Mouse (Mus musculus): ENCODE data around the gene Zmat5. TPM values are rescaled to one million over a fixed set of nuclear protein-coding genes. Genes with fewer than 3 reads are reported as not detected.

Zmat5 gene
- polyA plus RNA-seq, 1 experiment from 2014 or later = 60.7 TPM

Other genes starting within 250 kb of the Zmat5 start
- 23.9 and 26.6 TPM in 2 replicates for gene Mtmr3, start 109.8 kb upstream of the Zmat5 start, polyA plus RNA-seq (2015; fragmentation: Nextera tagmentation; extraction: Ambion mirVana)
- gene Gm11032, start 84.6 kb upstream of the Zmat5 start, polyA plus RNA-seq (2015; fragmentation: Nextera tagmentation; extraction: Ambion mirVana) = not detected in 2 replicates
- gene Ascc2, start 66.9 kb upstream of the Zmat5 start, polyA plus RNA-seq (2015; fragmentation: Nextera tagmentation; extraction: Ambion mirVana) = 32.2 and 32.8 TPM in 2 replicates
- gene Uqcr10, start 336 bp upstream of the Zmat5 start, polyA plus RNA-seq (2015; fragmentation: Nextera tagmentation; extraction: Ambion mirVana) = 636 and 690 TPM in 2 replicates
- 0.05 and 0.11 TPM in 2 replicates for gene Cabp7, start 42.1 kb downstream of the Zmat5 start, polyA plus RNA-seq (2015; fragmentation: Nextera tagmentation; extraction: Ambion mirVana)
- 44.6 and 47.3 TPM in 2 replicates for gene Nf2, start 144.9 kb downstream of the Zmat5 start, polyA plus RNA-seq (2015; fragmentation: Nextera tagmentation; extraction: Ambion mirVana)
- gene Nipsnap1, start 169.3 kb downstream of the Zmat5 start, polyA plus RNA-seq (2015; fragmentation: Nextera tagmentation; extraction: Ambion mirVana) = 37.8 and 42.1 TPM in 2 replicates
- gene Thoc5, start 190.6 kb downstream of the Zmat5 start, polyA plus RNA-seq (2015; fragmentation: Nextera tagmentation; extraction: Ambion mirVana) = 28.8 and 29.9 TPM in 2 replicates
- gene Nefh, start 243.4 kb downstream of the Zmat5 start, polyA plus RNA-seq (2015; fragmentation: Nextera tagmentation; extraction: Ambion mirVana) = 0.23 and 0.25 TPM in 2 replicates

Measured in limb, embryonic 15.5 days (tissue).